Mouse (Mus musculus): ENCODE measurements around the gene Gm5346.
"Not testable (repeated sequence)": the region's sequence is repeated elsewhere in the genome, so short reads cannot be mapped to it uniquely, and the experiment has no call there.

Gm5346 gene

GRCm38 (mm10) chr8:43627176-43627575 lies at the start of gene Gm5346:
Gene Gm5346 (minus strand): TSS chr8:43627276.
- DNase-seq (ENCODE audit: low read depth, low spot score): no peak

- DNase-seq (ENCODE audit: low read depth, low spot score): no peak
These were observed 11.0 kb downstream of the Gm5346 start for GRCm38 (mm10) chr8:43616046-43616445.

GRCm38 (mm10) chr8:43603657-43604056 lies 23.4 kb downstream of the Gm5346 start:
- DNase-seq (ENCODE audit: low read depth, low spot score): not testable (repeated sequence)

DNA sequence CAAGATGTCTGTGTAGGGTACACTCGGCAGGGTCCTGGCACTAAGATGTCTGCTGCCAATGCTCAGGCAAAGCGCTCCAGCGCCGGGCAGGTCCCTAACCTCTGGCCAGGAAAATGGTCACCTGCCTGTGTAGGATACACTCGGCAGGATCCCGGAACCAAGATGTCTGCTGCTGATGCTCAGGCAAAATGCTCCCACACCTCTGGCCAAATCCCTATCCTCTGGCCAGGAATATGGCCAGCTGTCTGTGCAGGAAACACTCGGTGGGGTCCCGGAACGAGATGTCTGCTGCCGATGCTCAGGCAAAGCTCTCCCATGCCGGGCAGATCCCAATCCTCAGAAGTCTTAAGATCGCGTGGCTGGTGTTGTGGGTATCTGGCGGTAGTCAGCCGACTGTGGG lies 23.9 kb downstream of the Gm5346 start:
- not testable (repeated sequence) for DNase-seq (ENCODE audit: low read depth, low spot score)

DNA sequence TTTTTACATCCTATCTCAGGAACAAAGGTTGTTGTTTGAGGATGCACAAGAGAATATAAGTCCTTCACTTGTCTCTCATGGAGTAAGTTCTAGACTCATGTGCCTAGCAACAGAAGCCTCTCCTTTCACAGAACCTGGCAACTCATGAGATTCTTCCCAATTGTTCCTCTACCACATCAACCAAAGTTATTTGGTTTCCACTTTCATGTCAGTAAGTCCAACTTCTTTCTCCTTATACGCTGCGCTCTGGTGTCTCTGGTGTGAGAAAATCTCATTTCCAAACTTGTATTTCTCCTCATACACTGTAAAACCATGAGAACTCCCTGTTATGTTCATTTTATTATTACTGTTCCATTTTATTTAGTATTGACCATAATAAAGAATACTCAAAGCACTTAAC lies 50.5 kb downstream of the Gm5346 start, which contains the start of gene Adam26a:
Gene Adam26a, minus strand, starts transcription at position 101 of the 400 bp plus-strand sequence.
- not testable (repeated sequence) for DNase-seq (ENCODE audit: low read depth, low spot score)

All from skeletal muscle tissue, adult 2 months (tissue).